Mouse (Mus musculus) heart, postnatal 0 days (tissue): Measurements from ENCODE around the gene Dnmt1. TPM values are rescaled to one million over a fixed set of nuclear protein-coding genes. Genes with fewer than 3 reads are reported as not detected.
A peak's percentile ranks its signal among the peaks of the same experiment; 100 is the strongest.

Experiments
- ATAC-seq: fragments of 200-750 bp; cut with Nextera tagmentation; 2 replicates; pipeline ENCODE4 v1.8.0; 2017; ENCODE audit warnings: low read depth, moderate number of reproducible peaks, moderate library complexity; ENCODE audit not compliant: insufficient read depth
- DNase-seq: peaks from one replicate; pipeline ENCODE4 v3.0.0-alpha.2; 2016; ENCODE audit warnings: low spot score
- H3K27ac ChIP-seq: fragments of 300-500 bp; sonication (generic); 2 replicates; pipeline ENCODE4 v1.5.1; 2014; ENCODE audit warnings: low read depth, mild to moderate bottlenecking
- H3K27me3 ChIP-seq: fragments of 300-500 bp; sonication (generic); 2 replicates; pipeline ENCODE4 v1.6.1; 2014; ENCODE audit warnings: low read length, mixed read lengths; ENCODE audit not compliant: control insufficient read depth, insufficient read depth
- H3K36me3 ChIP-seq: fragments of 300-500 bp; sonication (generic); replicated peaks from 2 replicates; pipeline ENCODE4 v1.6.1; 2014; ENCODE audit warnings: low read length, mixed read lengths; ENCODE audit not compliant: control insufficient read depth, insufficient read depth
- H3K4me1 ChIP-seq: fragments of 300-500 bp; sonication (generic); 2 replicates; pipeline ENCODE4 v1.6.1; 2014; ENCODE audit warnings: antibody characterized with exemption; ENCODE audit not compliant: control insufficient read depth, insufficient read depth
- H3K4me2 ChIP-seq: fragments of 300-500 bp; sonication (generic); 2 replicates; pipeline ENCODE4 v1.6.1; 2014; ENCODE audit warnings: low read depth, mild to moderate bottlenecking, low read length, moderate library complexity
- H3K4me3 ChIP-seq: fragments of 300-500 bp; sonication (generic); 2 replicates; pipeline ENCODE4 v1.5.1; 2014; ENCODE audit warnings: low read depth, low read length
- H3K9ac ChIP-seq: fragments of 300-500 bp; sonication (generic); replicated peaks from 2 replicates; pipeline ENCODE4 v1.6.1; 2014; ENCODE audit warnings: low read depth, low read length, mixed read lengths
- H3K9me3 ChIP-seq: fragments of 300-500 bp; sonication (generic); replicated peaks from 2 replicates; pipeline ENCODE4 v1.6.1; 2016; ENCODE audit warnings: low read length; ENCODE audit not compliant: control insufficient read depth
- CTCF ChIP-seq: IDR thresholded peaks from 2 replicates; pipeline ENCODE4 v1.5.1; 2016; ENCODE audit warnings: antibody characterized with exemption, control low read depth, low read depth
- EP300 ChIP-seq: IDR thresholded peaks from 2 replicates; pipeline ENCODE4 v1.6.1; 2016; ENCODE audit warnings: antibody characterized with exemption, low read depth
- WGBS: fragments of 180-500 bp; shearing (Covaris S2); extraction: QIAGEN DNeasy Blood & Tissue Kit; methylation state at CpG from one replicate; pipeline ENCODE4 v1.1.7; 2014; 5-methylcytosine and 5-hydroxymethylcytosine counted together
- polyA plus RNA-seq: library from polyadenylated mRNA; unstranded; fragments of >200 nt; fragmentation: Nextera tagmentation; extraction: Ambion mirVana; gene quantifications from 2 replicates; pipeline ENCODE4 v1.2.1, GENCODE M21; 2015
- total RNA-seq: library from RNA; depleted of rRNA; stranded (reverse); fragments of >200 nt; gene quantifications from 2 replicates; pipeline ENCODE4 v1.2.3, GENCODE M21; 2014; ENCODE audit warnings: low replicate concordance

Gene Dnmt1
- total and polyA plus RNA-seq, 2 experiments from 2014 or later = 15.4 to 27.4 TPM

DNA sequence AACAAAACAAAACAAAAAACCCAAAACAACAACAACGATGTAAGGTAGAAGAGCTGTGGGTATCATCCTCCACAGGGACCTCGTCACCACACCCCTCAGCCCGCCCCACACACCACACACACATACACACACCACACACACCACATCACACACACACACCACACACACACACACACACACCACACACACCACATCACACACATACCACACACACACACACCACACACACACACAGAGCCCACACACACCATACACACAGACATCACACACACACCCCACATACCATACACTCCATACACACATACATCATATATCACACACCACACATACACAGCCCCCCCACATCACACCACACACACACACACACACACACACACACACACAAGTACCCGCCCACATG, 31.9 kb upstream of the Dnmt1 start:
- WGBS = 92% methylated on average over 4 of the region's 4 CpGs
- H3K4me1 ChIP-seq = no peaks in the 10 kb centered on the region
- no peak overlapping the region for H3K9ac ChIP-seq
- ATAC-seq (no peak), DNase-seq (no peak)
- H3K9me3 ChIP-seq = no peaks in the 10 kb centered on the region
- no peak overlapping the region for H3K4me2 ChIP-seq
- no peak overlapping the region for H3K27ac ChIP-seq
- TF ChIP-seq EP300 (no peak), CTCF (no peak)
- H3K4me3 ChIP-seq = no peak overlapping the region
- H3K27me3 ChIP-seq = no peaks in the 10 kb centered on the region
- H3K36me3 ChIP-seq = no peaks in the 10 kb centered on the region

GRCm38 (mm10) chr9:20990861-20991260, 31.2 kb upstream of the Dnmt1 start:
- Histone ChIP-seq H3K4me2 (peak overlapping the region; percentile 36), H3K4me3 (0 out of 2 replicates have a peak overlapping the region, but pooled peaks have one; percentile 5), H3K9ac (no peak overlapping the region), H3K27me3 (no peaks in the 10 kb centered on the region), H3K4me1 (no peaks in the 10 kb centered on the region), H3K36me3 (no peaks in the 10 kb centered on the region), H3K27ac (no peak overlapping the region), H3K9me3 (no peaks in the 10 kb centered on the region)
- no peak for ATAC-seq
- 11% methylated on average over 10 of the region's 10 CpGs for WGBS
- TF ChIP-seq EP300 = no peak
- no peak for TF ChIP-seq CTCF
- DNase-seq = no peak

GRCm38 (mm10) chr9:20987953-20988352, 28.3 kb upstream of the Dnmt1 start:
- H3K4me1 ChIP-seq = peaks cover 7% of the 10 kb centered on the region; the same call in 1 of the 2 replicates
- no peak for ATAC-seq
- 28% methylated on average over 7 of the region's 7 CpGs for WGBS

GRCm38 (mm10) chr9:20986952-20987686, 27.4 kb upstream of the Dnmt1 start:
- H3K9me3 ChIP-seq = no peaks in the 10 kb centered on the region
- H3K4me1 ChIP-seq = peaks cover 8% of the 10 kb centered on the region; the same call in 1 of the 2 replicates
- DNase-seq = no peak
- no peak overlapping the region for H3K4me2 ChIP-seq
- peak; percentile 61 for ATAC-seq
- 0 out of 2 replicates have a peak overlapping the region, but pooled peaks have one; percentile 18 for H3K27ac ChIP-seq
- 54% methylated on average over 15 of the region's 15 CpGs for WGBS
- H3K9ac ChIP-seq = no peak overlapping the region
- H3K4me3 ChIP-seq = no peak overlapping the region
- no peaks in the 10 kb centered on the region for H3K27me3 ChIP-seq
- TF ChIP-seq CTCF = no peak
- no peak for TF ChIP-seq EP300
- H3K36me3 ChIP-seq = no peaks in the 10 kb centered on the region

More at GRCm38 (mm10) chr9:20987953-20988352, 28.3 kb upstream of the Dnmt1 start:
- Histone ChIP-seq H3K36me3 (no peaks in the 10 kb centered on the region), H3K27ac (no peak overlapping the region), H3K9me3 (no peaks in the 10 kb centered on the region), H3K4me3 (no peak overlapping the region), H3K27me3 (no peaks in the 10 kb centered on the region), H3K9ac (no peak overlapping the region), H3K4me2 (no peak overlapping the region)
- no peak for TF ChIP-seq EP300
- no peak for DNase-seq

DNA sequence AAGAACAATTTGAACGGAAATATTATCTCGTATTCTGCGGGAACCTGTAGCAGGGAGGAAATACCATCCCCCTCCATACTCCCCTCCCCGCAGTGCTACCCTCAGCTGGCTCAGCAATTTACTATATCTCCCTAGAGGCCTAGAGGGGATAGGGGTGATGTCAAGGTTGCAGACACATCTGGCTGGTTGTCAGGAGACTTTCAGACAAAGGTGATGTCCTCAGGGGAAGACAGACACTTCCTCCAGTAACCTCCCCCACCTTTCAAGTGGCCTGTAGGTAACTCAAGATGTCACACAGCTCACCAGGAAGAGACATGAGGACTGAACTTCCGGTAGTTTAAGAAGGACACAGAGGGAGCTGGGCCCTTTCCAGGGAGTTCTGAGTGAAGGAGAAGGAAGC, 23.5 kb upstream of the Dnmt1 start:
- H3K36me3 ChIP-seq = no peaks in the 10 kb centered on the region
- H3K4me2 ChIP-seq = no peak overlapping the region
- no peaks in the 10 kb centered on the region for H3K27me3 ChIP-seq
- no peak overlapping the region for H3K9ac ChIP-seq
- 27% methylated on average over 5 of the region's 5 CpGs for WGBS
- ATAC-seq = no peak
- no peak for DNase-seq
- H3K9me3 ChIP-seq = no peaks in the 10 kb centered on the region
- H3K4me1 ChIP-seq = peaks cover 8% of the 10 kb centered on the region; the same call in 1 of the 2 replicates
- H3K27ac ChIP-seq = no peak overlapping the region
- TF ChIP-seq CTCF (no peak), EP300 (no peak)
- no peak overlapping the region for H3K4me3 ChIP-seq
